Mouse (Mus musculus) stomach, postnatal 0 days (tissue): ENCODE measurements at regions not wholly inside any gene's neighbourhood (a gene's known extent, or its start where the extent isn't known, plus 50 kb on each side); places are given as distances from the start of the nearest gene placed in this dataset.
A peak's percentile ranks its signal among the peaks of the same experiment; 100 is the strongest.

Source experiments
- ATAC-seq: fragments of 200-750 bp; cut with Nextera tagmentation; 2 replicates; pipeline ENCODE4 v1.8.0; 2017; ENCODE audit not compliant: low FRiP score, low TSS enrichment
- DNase-seq: peaks from one replicate; pipeline ENCODE4 v3.0.0-alpha.2; 2016; ENCODE audit warnings: low spot score
- H3K27ac ChIP-seq: fragments of 300-500 bp; sonication (generic); replicated peaks from 2 replicates; pipeline ENCODE4 v1.5.1; 2014; ENCODE audit warnings: mild to moderate bottlenecking, control low read depth
- H3K27me3 ChIP-seq: fragments of 300-500 bp; sonication (generic); 2 replicates; pipeline ENCODE4 v1.6.1; 2014; ENCODE audit warnings: low read length; ENCODE audit not compliant: control insufficient read depth, insufficient read depth
- H3K36me3 ChIP-seq: fragments of 300-500 bp; sonication (generic); 2 replicates; pipeline ENCODE4 v1.6.1; 2014; ENCODE audit warnings: low read length, mixed read lengths; ENCODE audit not compliant: control insufficient read depth, insufficient read depth
- H3K4me1 ChIP-seq: fragments of 300-500 bp; sonication (generic); replicated peaks from 2 replicates; pipeline ENCODE4 v1.6.1; 2014; ENCODE audit warnings: antibody characterized with exemption; ENCODE audit not compliant: control insufficient read depth, insufficient read depth
- H3K4me2 ChIP-seq: fragments of 300-500 bp; sonication (generic); replicated peaks from 2 replicates; pipeline ENCODE4 v1.6.1; 2014; ENCODE audit warnings: low read depth, mild to moderate bottlenecking, control low read depth, moderate library complexity
- H3K4me3 ChIP-seq: fragments of 300-500 bp; sonication (generic); 2 replicates; pipeline ENCODE4 v1.5.1; 2014; ENCODE audit warnings: low read depth, low read length, control low read depth
- H3K9ac ChIP-seq: fragments of 300-500 bp; sonication (generic); 2 replicates; pipeline ENCODE4 v1.6.1; 2014; ENCODE audit warnings: mild to moderate bottlenecking, low read length, control low read depth, mixed read lengths
- H3K9me3 ChIP-seq: fragments of 300-500 bp; sonication (generic); 2 replicates; pipeline ENCODE4 v1.6.1; 2016; ENCODE audit warnings: low read length; ENCODE audit not compliant: control insufficient read depth
- CTCF ChIP-seq: IDR thresholded peaks from 2 replicates; pipeline ENCODE4 v1.5.1; 2016; ENCODE audit warnings: antibody characterized with exemption, low read depth, mild to moderate bottlenecking, moderate library complexity
- EP300 ChIP-seq: optimal IDR thresholded peaks from 2 replicates; pipeline ENCODE3; 2016; ENCODE audit warnings: antibody characterized with exemption
- WGBS: fragments of 180-500 bp; shearing (Covaris S2); extraction: QIAGEN DNeasy Blood & Tissue Kit; methylation state at CpG from one replicate; pipeline ENCODE4 v1.1.7; 2014; 5-methylcytosine and 5-hydroxymethylcytosine counted together

DNA sequence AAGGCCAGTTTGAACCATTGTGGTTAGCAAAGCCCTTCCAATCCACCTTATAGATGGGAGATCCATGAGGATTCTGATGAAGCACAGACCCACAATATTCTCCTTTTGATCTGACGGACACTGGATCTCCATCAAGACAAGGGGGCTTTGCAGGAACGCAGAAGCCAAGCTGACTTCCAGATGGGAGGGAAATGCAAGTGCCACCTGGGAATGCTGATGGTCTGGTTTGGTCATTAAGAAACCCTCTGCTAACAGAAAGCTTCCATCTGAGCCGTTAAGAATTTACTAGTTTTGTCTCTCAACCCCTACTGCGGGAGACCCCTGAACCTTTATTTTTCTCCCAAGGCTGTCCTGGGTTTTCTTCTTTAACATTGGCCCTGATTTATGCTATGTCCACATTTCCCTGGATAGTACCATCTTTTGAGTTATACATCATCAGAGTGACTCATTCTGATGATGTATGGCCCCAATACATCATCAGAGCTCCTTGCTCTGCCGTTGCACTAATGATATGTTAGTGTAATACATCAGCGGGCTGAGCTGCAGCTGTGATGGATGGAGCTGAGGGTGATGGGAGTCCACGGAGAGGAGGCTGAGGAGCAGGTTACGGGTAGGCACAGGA is 898.3 kb downstream of the Kcnma1 start:
- Histone ChIP-seq H3K4me3 (no peak overlapping the region), H3K4me1 (no peaks in the 10 kb centered on the region), H3K27ac (no peak overlapping the region), H3K36me3 (no peaks in the 10 kb centered on the region), H3K27me3 (no peaks in the 10 kb centered on the region), H3K9me3 (no peaks in the 10 kb centered on the region), H3K9ac (no peak overlapping the region), H3K4me2 (no peak overlapping the region)
- DNase-seq (no peak), ATAC-seq (no peak)
- TF ChIP-seq CTCF (no peak), EP300 (no peak)
- WGBS, result 55% methylated on average over 8 of the region's 8 CpGs

DNA sequence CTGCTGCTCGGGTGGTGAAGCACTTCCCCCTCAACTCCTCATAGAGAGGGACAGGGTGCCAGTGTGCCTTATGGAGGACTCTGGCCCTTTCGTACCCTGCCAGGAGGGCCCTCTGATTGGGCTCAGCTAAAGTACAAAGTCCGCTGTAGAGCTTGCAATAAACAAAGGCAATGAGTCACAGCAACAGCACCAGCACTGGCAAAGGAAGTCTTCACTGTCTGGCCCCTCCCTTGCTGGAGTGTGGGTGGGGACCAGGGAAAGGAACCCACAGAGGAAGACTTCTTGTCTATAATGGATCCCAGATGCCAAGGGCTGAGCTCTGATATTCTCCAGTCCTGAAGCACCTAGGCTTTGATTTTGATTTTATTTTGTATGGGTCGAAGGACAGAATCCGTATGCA is 899.4 kb downstream of the Kcnma1 start:
- H3K27me3 ChIP-seq, result no peaks in the 10 kb centered on the region

GRCm38 (mm10) chr14:23114456-23114855 is 899.8 kb downstream of the Kcnma1 start:
- Histone ChIP-seq H3K4me3 (no peak overlapping the region), H3K4me1 (no peaks in the 10 kb centered on the region), H3K4me2 (no peak overlapping the region), H3K27ac (no peak overlapping the region), H3K9me3 (no peaks in the 10 kb centered on the region), H3K36me3 (no peaks in the 10 kb centered on the region), H3K27me3 (no peaks in the 10 kb centered on the region), H3K9ac (no peak overlapping the region)
- DNase-seq, result no peak
- TF ChIP-seq EP300 (no peak), CTCF (peak; percentile 13; the same call in 1 of the 2 replicates)
- peak; percentile 29; the same call in 1 of the 2 replicates for ATAC-seq
- 70% methylated on average over 1 of the region's 1 CpGs for WGBS

More for the DNA sequence above, 899.4 kb downstream of the Kcnma1 start:
- no peak overlapping the region for H3K4me2 ChIP-seq
- H3K27ac ChIP-seq, result no peak overlapping the region
- no peaks in the 10 kb centered on the region for H3K36me3 ChIP-seq
- TF ChIP-seq EP300 (no peak), CTCF (no peak)
- no peak overlapping the region for H3K4me3 ChIP-seq
- no peaks in the 10 kb centered on the region for H3K9me3 ChIP-seq
- DNase-seq (peak; percentile 65), ATAC-seq (peak; percentile 98)
- H3K9ac ChIP-seq, result no peak overlapping the region
- no peaks in the 10 kb centered on the region for H3K4me1 ChIP-seq
- WGBS, result 39% methylated on average over 5 of the region's 5 CpGs

DNA sequence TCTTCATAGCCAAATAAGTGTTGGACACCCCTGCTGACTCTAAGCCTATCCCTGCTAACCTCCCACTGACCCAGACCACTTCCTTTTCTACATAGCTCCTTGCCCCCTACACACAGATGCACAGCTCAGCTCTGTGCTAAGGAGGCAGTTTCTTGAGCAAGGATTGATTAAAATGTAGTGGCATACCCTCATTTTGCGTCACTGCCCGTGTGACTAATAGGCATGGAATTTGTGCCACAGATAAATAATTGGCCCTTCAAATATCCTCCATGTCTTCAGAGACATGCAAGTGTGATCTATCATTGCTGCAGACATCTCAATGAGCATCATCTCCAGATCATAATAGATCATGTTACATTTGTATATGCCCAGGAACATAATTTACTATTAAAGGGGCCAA is 901.9 kb downstream of the Kcnma1 start:
- TF ChIP-seq CTCF, result no peak
- no peak for TF ChIP-seq EP300
- H3K9me3 ChIP-seq, result no peaks in the 10 kb centered on the region
- WGBS, result 35% methylated on average over 2 of the region's 2 CpGs

DNA sequence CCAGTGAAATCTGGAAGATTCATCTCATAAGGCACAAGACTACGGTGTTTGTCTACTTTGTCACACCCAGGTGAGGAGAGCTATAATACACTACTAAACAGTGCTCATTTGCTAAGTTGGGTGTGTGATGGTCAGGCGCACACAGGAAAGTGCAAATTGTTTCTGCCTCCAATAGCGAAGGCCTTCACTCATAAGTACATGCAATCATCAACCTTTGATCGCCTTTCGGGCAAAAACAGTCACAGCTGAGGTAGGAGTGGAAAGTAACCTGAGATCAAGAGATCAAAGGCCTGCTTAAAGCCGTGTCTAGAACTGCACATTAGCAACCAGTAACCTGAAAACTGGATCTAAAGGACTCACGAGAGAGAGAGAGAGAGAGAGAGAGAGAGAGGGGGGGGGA is 905.7 kb downstream of the Kcnma1 start:
- DNase-seq, result no peak
- no peak for ATAC-seq
- WGBS, result 87% methylated on average over 7 of the region's 7 CpGs
- Histone ChIP-seq H3K9ac (no peak overlapping the region), H3K27me3 (no peaks in the 10 kb centered on the region), H3K9me3 (no peaks in the 10 kb centered on the region), H3K4me1 (no peaks in the 10 kb centered on the region), H3K27ac (no peak overlapping the region), H3K4me3 (no peak overlapping the region), H3K4me2 (no peak overlapping the region), H3K36me3 (no peaks in the 10 kb centered on the region)
- TF ChIP-seq EP300 (no peak), CTCF (no peak)

More for the DNA sequence above, 901.9 kb downstream of the Kcnma1 start:
- H3K4me2 ChIP-seq, result no peak overlapping the region
- H3K36me3 ChIP-seq, result no peaks in the 10 kb centered on the region
- no peaks in the 10 kb centered on the region for H3K4me1 ChIP-seq
- DNase-seq (no peak), ATAC-seq (no peak)
- no peak overlapping the region for H3K9ac ChIP-seq
- H3K27me3 ChIP-seq, result no peaks in the 10 kb centered on the region
- H3K4me3 ChIP-seq, result no peak overlapping the region
- no peak overlapping the region for H3K27ac ChIP-seq

- ATAC-seq, result no peak
- DNase-seq, result no peak
- Histone ChIP-seq H3K4me1 (no peaks in the 10 kb centered on the region), H3K4me2 (no peak overlapping the region), H3K27me3 (no peaks in the 10 kb centered on the region), H3K36me3 (no peaks in the 10 kb centered on the region), H3K9ac (no peak overlapping the region), H3K27ac (no peak overlapping the region), H3K4me3 (no peak overlapping the region), H3K9me3 (no peaks in the 10 kb centered on the region)
- TF ChIP-seq CTCF (no peak), EP300 (no peak)
- 59% methylated on average over 4 of the region's 4 CpGs for WGBS
These were observed 906.8 kb downstream of the Kcnma1 start for GRCm38 (mm10) chr14:23107466-23107865.
